Mouse (Mus musculus): ENCODE data around the gene Nars2. TPM values are rescaled to one million over a fixed set of nuclear protein-coding genes. Genes with fewer than 3 reads are reported as not detected.

The Nars2 gene
- total and polyA plus RNA-seq, 2 experiments from 2014 or later, result 11.8 to 17.8 TPM

- Histone ChIP-seq H3K9me3 (replicated peaks; ENCODE audit: control insufficient read depth, low read length) (no peaks in the 10 kb centered on the region), H3K9ac (replicated peaks; ENCODE audit: low read depth, low read length) (peak overlapping the region; percentile 50; the same call in 1 of the 2 replicates), H3K4me1 (ENCODE audit: control insufficient read depth, insufficient read depth) (peaks cover 16% of the 10 kb centered on the region), H3K27ac (ENCODE audit: low read depth) (peak overlapping the region; percentile 75), H3K4me2 (ENCODE audit: low read depth, low read length) (peak overlapping the region; percentile 61), H3K27me3 (ENCODE audit: control insufficient read depth, insufficient read depth, low read length) (no peaks in the 10 kb centered on the region), H3K4me3 (ENCODE audit: low read depth, low read length) (peak overlapping the region; percentile 31), H3K36me3 (replicated peaks; ENCODE audit: control insufficient read depth, insufficient read depth, low read length) (no peaks in the 10 kb centered on the region)
- 9% methylated on average over 8 of the region's 8 CpGs for WGBS
- no peak for TF ChIP-seq EP300 (IDR thresholded peaks at IDR 0.05; ENCODE audit: low read depth)
- TF ChIP-seq CTCF (IDR thresholded peaks at IDR 0.05; ENCODE audit: low read depth), result no peak
- DNase-seq (ENCODE audit: low spot score) (peak; percentile 86), ATAC-seq (ENCODE audit: insufficient read depth, low read depth) (peak; percentile 65; the same call in 1 of the 2 replicates)
These were observed 34.5 kb downstream of the Nars2 start for GRCm38 (mm10) chr7:96985798-96986197.

GRCm38 (mm10) chr7:96986795-96987445 lies 35.6 kb downstream of the Nars2 start:
- WGBS, result 57% methylated on average over 9 of the region's 9 CpGs
- TF ChIP-seq EP300 (IDR thresholded peaks at IDR 0.05; ENCODE audit: low read depth) (no peak), CTCF (IDR thresholded peaks at IDR 0.05; ENCODE audit: low read depth) (no peak)
- H3K9ac ChIP-seq (replicated peaks; ENCODE audit: low read depth, low read length), result no peak overlapping the region
- no peaks in the 10 kb centered on the region for H3K36me3 ChIP-seq (replicated peaks; ENCODE audit: control insufficient read depth, insufficient read depth, low read length)
- no peaks in the 10 kb centered on the region for H3K27me3 ChIP-seq (ENCODE audit: control insufficient read depth, insufficient read depth, low read length)
- H3K4me1 ChIP-seq (ENCODE audit: control insufficient read depth, insufficient read depth), result peaks cover 16% of the 10 kb centered on the region
- H3K4me2 ChIP-seq (ENCODE audit: low read depth, low read length), result no peak overlapping the region
- no peak overlapping the region for H3K4me3 ChIP-seq (ENCODE audit: low read depth, low read length)
- no peak for DNase-seq (ENCODE audit: low spot score)
- ATAC-seq (ENCODE audit: insufficient read depth, low read depth), result no peak
- H3K27ac ChIP-seq (ENCODE audit: low read depth), result peak overlapping the region; percentile 75; the same call in 1 of the 2 replicates
- no peaks in the 10 kb centered on the region for H3K9me3 ChIP-seq (replicated peaks; ENCODE audit: control insufficient read depth, low read length)

GRCm38 (mm10) chr7:96987676-96988075 lies 36.4 kb downstream of the Nars2 start:
- 52% methylated on average over 4 of the region's 4 CpGs for WGBS
- Histone ChIP-seq H3K27me3 (ENCODE audit: control insufficient read depth, insufficient read depth, low read length) (no peaks in the 10 kb centered on the region), H3K4me2 (ENCODE audit: low read depth, low read length) (no peak overlapping the region), H3K27ac (ENCODE audit: low read depth) (0 out of 2 replicates have a peak overlapping the region, but pooled peaks have one; percentile 11), H3K9me3 (replicated peaks; ENCODE audit: control insufficient read depth, low read length) (no peaks in the 10 kb centered on the region), H3K36me3 (replicated peaks; ENCODE audit: control insufficient read depth, insufficient read depth, low read length) (no peaks in the 10 kb centered on the region), H3K4me3 (ENCODE audit: low read depth, low read length) (no peak overlapping the region), H3K9ac (replicated peaks; ENCODE audit: low read depth, low read length) (no peak overlapping the region), H3K4me1 (ENCODE audit: control insufficient read depth, insufficient read depth) (peaks cover 16% of the 10 kb centered on the region)
- ATAC-seq (ENCODE audit: insufficient read depth, low read depth) (no peak), DNase-seq (ENCODE audit: low spot score) (no peak)
- TF ChIP-seq CTCF (IDR thresholded peaks at IDR 0.05; ENCODE audit: low read depth), result no peak
- TF ChIP-seq EP300 (IDR thresholded peaks at IDR 0.05; ENCODE audit: low read depth), result no peak

- Histone ChIP-seq H3K4me3 (ENCODE audit: low read depth, low read length) (no peak overlapping the region), H3K27me3 (ENCODE audit: control insufficient read depth, insufficient read depth, low read length) (no peaks in the 10 kb centered on the region), H3K9ac (replicated peaks; ENCODE audit: low read depth, low read length) (no peak overlapping the region), H3K36me3 (replicated peaks; ENCODE audit: control insufficient read depth, insufficient read depth, low read length) (no peaks in the 10 kb centered on the region), H3K9me3 (replicated peaks; ENCODE audit: control insufficient read depth, low read length) (0 out of 2 replicates have a peak, but pooled peaks cover 4% of the 10 kb centered on the region), H3K4me2 (ENCODE audit: low read depth, low read length) (no peak overlapping the region), H3K27ac (ENCODE audit: low read depth) (peak overlapping the region; percentile 48), H3K4me1 (ENCODE audit: control insufficient read depth, insufficient read depth) (no peaks in the 10 kb centered on the region)
- peak; percentile 72 for ATAC-seq (ENCODE audit: insufficient read depth, low read depth)
- peak; percentile 46 for DNase-seq (ENCODE audit: low spot score)
- 0% methylated on average over 3 of the region's 3 CpGs for WGBS
- TF ChIP-seq CTCF (IDR thresholded peaks at IDR 0.05; ENCODE audit: low read depth) (no peak), EP300 (IDR thresholded peaks at IDR 0.05; ENCODE audit: low read depth) (no peak)
These were observed 61.7 kb downstream of the Nars2 start for GRCm38 (mm10) chr7:97012956-97013355.

GRCm38 (mm10) chr7:97018005-97018404 lies 66.7 kb downstream of the Nars2 start:
- 10% methylated on average over 4 of the region's 4 CpGs for WGBS
- no peak overlapping the region for H3K9ac ChIP-seq (replicated peaks; ENCODE audit: low read depth, low read length)
- 0 out of 2 replicates have a peak, but pooled peaks cover 4% of the 10 kb centered on the region for H3K9me3 ChIP-seq (replicated peaks; ENCODE audit: control insufficient read depth, low read length)
- peak overlapping the region; percentile 66 for H3K27ac ChIP-seq (ENCODE audit: low read depth)
- peaks cover 4% of the 10 kb centered on the region for H3K4me1 ChIP-seq (ENCODE audit: control insufficient read depth, insufficient read depth)
- peak; percentile 83 for ATAC-seq (ENCODE audit: insufficient read depth, low read depth)
- H3K36me3 ChIP-seq (replicated peaks; ENCODE audit: control insufficient read depth, insufficient read depth, low read length), result no peaks in the 10 kb centered on the region
- H3K27me3 ChIP-seq (ENCODE audit: control insufficient read depth, insufficient read depth, low read length), result no peaks in the 10 kb centered on the region
- H3K4me2 ChIP-seq (ENCODE audit: low read depth, low read length), result peak overlapping the region; percentile 25; the same call in 1 of the 2 replicates
- DNase-seq (ENCODE audit: low spot score), result peak; percentile 73
- TF ChIP-seq CTCF (IDR thresholded peaks at IDR 0.05; ENCODE audit: low read depth) (0 out of 2 replicates have a peak, but pooled peaks have one; percentile 5), EP300 (IDR thresholded peaks at IDR 0.05; ENCODE audit: low read depth) (no peak)
- H3K4me3 ChIP-seq (ENCODE audit: low read depth, low read length), result peak overlapping the region; percentile 11; the same call in 1 of the 2 replicates

All from heart, postnatal 0 days (tissue).